Mouse (Mus musculus) cerebellum, adult 11-12 months (tissue): Measurements from ENCODE around the gene Acvrl1.

ENCODE experiments used
- DNase-seq: peaks from one replicate; pipeline ENCODE4 v3.0.0; 2022

Acvrl1 gene

GRCm38 (mm10) chr15:101172016-101172415 lies 43.7 kb downstream of the Acvrl1 start:
- DNase-seq, result no peak

DNA sequence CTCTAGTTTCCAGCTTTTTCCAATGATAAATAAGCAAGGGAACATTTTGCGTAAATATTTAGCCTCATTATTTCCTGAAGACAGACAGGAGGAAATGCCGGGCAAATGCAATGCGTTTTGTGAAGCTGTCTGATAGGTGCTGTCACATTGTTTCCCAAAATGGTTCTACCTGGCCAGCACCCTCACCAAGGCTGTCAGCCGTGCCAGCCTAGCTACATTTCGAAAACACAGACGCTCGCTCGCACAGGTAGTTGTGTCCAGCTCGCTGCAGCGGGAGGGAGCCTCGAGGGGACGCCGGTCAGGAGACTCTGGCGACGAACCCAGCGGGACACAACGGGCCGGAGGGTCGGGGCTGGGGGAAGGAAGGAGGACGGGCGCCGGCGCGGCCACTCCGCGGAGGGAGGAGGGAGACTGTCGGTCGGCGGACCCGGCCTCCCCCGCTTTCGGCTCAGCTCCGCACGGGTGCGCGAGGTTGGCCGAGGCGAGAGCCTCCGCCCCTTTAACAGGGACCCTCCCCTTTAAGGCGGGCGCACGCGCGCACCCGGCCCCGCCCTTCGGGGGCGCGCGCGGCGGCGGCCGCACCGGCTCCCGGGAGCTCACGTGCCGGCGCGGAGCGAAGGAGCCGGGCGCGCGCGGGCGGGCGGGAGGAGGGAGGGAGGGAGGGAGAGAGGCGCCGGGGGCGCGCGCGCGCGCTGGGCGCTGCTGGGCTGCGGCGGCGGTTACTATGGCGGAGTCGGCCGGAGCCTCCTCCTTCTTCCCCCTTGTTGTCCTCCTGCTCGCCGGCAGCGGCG lies 45.3 kb downstream of the Acvrl1 start, which contains the start of gene Acvr1b:
TSS of gene Acvr1b (plus strand) at position 647 of the 791 bp plus-strand sequence.
- DNase-seq, result peak; percentile 94

GRCm38 (mm10) chr15:101174294-101175130 lies 46.2 kb downstream of the Acvrl1 start:
- peak; percentile 79 for DNase-seq

GRCm38 (mm10) chr15:101175131-101175460 lies 46.8 kb downstream of the Acvrl1 start:
- DNase-seq, result no peak

DNA sequence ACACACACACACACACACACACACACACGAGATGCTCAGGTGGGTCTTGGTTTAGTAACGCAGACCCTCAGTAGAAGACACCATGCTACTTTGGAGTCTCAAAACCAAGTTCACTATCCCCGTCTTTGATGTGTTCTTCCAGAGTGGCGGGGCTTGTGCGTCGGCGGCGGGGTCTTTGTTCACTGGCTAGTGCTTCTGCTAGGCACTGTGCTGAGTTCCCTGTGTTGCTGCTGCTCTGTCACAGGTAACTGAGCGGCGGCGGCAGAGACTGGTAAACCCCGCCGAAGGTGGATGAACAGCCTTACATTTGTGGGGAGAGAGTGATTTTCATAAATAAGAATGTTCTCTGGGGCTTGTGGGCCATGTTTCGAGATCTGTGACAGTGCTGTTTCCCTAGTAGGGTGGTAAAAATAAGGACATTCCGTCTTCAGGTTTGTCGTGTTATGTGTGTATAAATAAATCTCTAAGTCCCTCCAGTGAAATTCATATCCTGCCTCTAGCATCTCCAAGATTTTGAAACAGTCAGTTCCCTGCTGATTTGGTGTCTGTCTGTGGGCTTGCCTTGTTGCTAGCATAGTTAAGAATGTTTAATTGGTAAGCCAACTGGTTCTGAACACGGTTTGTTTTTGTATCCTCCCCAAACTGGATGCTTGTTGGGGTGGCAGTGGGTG lies 47.4 kb downstream of the Acvrl1 start:
- no peak for DNase-seq

DNA sequence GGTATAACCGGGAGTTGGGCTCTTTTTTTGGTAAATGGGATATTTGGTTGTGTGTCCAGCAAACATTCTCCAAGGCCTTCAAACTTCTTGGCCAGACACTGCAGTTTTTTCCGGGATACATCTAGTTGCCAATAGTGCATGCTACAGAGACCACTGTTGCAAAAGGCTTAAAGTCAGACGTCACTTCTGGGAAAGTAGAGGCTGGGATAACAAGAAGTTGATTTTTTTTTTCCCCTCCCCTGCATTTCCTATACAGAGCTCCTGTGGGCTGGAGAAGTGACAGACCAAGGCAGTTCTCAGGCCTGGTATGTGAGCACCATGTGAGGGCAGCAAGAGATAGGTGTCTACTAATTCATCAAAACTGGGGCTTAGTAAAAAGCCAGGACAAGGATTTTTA lies 48.0 kb downstream of the Acvrl1 start:
- DNase-seq, result no peak

GRCm38 (mm10) chr15:101176795-101177691 lies 48.7 kb downstream of the Acvrl1 start:
- DNase-seq, result peak; percentile 60

DNA sequence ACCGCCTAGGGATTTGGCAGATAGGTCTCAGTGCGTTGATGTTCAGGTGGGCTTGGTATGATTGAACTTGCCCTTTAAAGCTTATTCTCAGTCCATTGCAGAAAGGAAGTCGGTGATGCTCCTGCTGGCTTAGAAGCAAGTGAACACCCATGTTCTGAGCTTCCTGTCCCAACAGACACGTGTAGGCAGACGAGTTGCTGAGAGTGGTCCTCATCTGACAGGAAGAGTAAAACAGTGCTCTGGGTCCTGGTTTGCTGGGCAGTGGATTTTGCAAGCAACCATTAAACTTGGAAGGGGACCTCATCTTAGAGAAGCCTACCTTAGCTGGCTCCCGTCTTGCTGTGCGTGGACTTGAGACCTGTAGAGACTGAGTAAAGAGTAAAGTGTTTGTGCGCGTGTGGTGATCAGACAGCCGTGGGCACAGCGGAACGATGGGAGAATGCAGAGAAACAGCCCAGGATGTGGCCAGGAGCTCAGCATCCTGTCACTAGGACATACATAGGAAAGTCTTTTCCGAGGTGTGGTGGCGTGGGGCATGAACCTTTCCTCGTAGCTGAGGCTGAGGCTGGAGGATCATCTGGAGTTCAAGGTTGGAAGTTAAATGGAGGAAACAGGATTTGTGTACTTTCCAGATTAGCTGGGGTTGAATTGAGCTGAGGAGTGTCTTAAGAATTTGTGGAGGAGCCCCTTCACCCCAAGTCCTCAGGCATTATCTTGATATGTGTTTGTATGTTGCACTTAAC lies 52.2 kb downstream of the Acvrl1 start:
- DNase-seq, result peak; percentile 8

DNA sequence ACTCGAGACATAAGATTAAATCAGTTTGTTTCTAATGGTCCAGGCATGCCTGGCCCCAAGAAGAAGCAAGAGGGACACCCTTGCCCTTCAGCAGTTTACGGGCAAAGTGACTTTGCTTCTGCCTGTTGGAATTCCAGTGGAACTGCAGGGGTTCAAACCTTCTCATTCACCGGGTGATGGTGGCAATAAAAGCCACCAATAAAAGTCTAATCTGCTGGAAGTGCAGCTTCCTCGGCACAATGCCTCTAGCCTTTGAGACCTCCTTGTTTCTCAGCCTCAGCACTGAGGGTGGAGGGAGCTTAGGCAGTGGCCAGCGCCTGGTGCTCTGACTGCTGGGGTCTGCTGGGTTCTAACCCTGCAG lies 52.8 kb downstream of the Acvrl1 start:
- DNase-seq, result peak; percentile 8

GRCm38 (mm10) chr15:101181500-101181899 lies 53.2 kb downstream of the Acvrl1 start:
- DNase-seq, result no peak

GRCm38 (mm10) chr15:101182676-101183075 lies 54.4 kb downstream of the Acvrl1 start:
- DNase-seq, result peak; percentile 3

GRCm38 (mm10) chr15:101184300-101184699 lies 56.0 kb downstream of the Acvrl1 start:
- peak; percentile 4 for DNase-seq

DNA sequence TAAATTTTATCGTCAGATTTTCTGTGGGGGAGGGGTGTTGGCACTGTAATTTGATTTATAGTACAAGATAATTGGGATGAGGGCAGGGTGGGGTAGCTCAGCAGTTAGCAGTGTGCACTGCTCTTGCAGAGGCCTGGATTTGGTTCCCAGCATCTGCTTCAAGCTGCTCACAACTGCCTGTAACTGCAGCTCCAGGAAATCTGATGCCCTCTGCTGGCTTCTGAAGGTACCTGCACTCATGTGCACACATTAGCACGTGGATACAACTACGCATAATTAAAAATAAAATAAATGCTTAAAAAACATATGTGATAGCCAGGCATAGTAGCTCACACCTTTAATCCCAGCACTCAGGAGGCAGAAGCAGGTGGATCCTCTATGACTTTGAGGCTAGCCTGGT lies 57.2 kb downstream of the Acvrl1 start:
- DNase-seq, result peak; percentile 6

DNA sequence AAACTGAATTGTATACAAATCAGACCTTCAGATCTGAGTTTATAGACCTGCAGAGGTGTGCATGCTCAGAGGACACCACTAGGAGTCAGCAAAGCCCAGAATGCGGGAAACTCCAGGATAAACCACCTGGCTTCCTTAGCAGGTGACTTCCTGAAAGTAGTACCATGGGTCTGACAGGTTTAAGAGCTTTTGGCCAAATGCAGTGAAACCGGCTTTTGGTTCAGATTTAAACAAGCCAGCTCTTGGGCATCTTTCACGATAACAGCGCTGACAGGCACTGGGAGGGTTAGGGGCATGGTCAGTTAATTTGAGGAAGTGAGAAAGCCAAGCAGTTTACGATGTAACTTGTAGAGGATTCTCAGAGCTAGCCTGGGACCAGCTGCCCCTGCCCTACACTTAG lies 59.6 kb downstream of the Acvrl1 start:
- DNase-seq, result no peak

DNA sequence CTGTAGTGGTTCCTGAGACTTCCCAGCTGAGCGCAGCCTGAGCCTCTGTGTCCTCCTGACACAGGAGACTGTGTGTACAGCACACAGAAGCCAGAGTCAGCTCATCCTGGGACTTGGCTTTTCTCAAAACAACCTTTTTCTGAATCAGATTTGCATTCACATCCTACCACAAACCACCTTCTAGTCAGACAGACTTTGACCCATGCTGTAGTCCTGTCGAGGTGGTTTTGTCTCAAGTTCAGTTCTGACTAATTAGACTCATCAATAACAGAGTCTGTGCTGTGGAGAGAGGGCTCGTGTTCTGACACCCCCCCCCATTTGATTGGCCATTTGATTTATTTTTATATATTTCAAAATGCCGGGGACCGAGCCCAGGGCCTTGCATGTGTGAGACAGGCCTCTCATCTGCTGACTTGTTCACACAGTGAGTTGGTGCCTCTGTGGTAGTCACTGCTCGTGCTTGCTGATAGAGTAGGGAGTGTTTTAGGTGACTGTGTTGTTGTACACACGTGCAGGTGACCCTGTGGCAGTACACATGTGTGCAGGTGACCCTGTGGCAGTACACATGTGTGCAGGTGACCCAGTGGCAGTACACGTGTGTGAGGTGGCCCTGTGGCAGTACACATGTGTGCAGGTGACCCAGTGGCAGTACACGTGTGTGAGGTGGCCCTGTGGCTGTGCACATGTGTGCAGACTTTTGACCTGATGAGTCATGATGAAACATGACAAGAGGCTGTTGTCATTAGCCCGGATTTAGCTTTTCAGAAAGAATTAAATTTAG lies 61.8 kb downstream of the Acvrl1 start:
- DNase-seq, result no peak

- no peak for DNase-seq
Observed at GRCm38 (mm10) chr15:101190762-101191150, 62.4 kb downstream of the Acvrl1 start.

GRCm38 (mm10) chr15:101191459-101192259 lies 63.3 kb downstream of the Acvrl1 start:
- DNase-seq, result no peak

GRCm38 (mm10) chr15:101192260-101192640 lies 63.9 kb downstream of the Acvrl1 start:
- no peak for DNase-seq

DNA sequence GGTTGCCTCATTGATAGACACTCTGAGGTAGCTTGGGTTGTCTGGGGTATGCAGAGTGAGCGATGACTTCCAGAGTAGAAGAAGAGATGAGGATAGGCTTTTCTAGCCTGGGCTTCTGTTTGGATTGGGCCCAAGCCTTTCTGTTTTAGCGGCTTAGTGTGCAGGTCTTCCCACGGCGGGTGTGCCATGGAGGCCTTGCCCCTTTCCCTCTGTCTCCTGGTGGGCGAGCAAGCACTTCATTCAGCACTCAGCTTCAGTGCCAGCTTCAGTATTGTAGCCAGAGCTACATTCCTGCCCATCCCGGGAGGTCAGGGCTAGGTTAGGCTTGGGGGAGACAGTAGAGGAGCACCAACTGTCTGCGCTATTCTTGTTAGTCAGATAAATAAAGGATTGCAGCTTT lies 64.3 kb downstream of the Acvrl1 start:
- no peak for DNase-seq

DNA sequence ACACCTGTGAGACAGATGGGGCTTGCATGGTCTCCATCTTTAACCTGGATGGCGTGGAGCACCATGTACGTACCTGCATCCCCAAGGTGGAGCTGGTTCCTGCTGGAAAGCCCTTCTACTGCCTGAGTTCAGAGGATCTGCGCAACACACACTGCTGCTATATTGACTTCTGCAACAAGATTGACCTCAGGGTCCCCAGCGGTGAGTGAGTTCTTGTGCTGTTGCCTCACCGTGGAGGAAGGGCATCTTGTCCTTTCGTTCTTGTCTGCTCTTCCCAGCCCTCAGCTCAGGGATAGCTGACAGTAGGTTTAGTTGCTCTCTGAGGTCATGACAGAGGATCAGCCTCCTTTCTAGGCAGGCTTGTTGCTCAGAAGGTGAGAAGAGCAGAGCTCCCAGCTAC lies 65.6 kb downstream of the Acvrl1 start:
- no peak for DNase-seq
